Mouse (Mus musculus) G1E (cell line): ENCODE measurements around the gene Gtf2f2.

ENCODE experiments used
- CTCF ChIP-seq: IDR thresholded peaks from 2 replicates; pipeline ENCODE4 v1.5.1; 2012; ENCODE audit warnings: low read depth, low read length, inconsistent platforms, mixed read lengths
- GATA1 ChIP-seq: IDR thresholded peaks from 2 replicates; pipeline ENCODE4 v1.6.1; 2012; ENCODE audit warnings: borderline replicate concordance, low read length, inconsistent platforms, mixed read lengths
- GATA2 ChIP-seq: IDR thresholded peaks from 2 replicates; pipeline ENCODE4 v1.6.1; 2012; ENCODE audit warnings: low read depth, low read length, inconsistent platforms, borderline replicate concordance
- POLR2AphosphoS5 ChIP-seq: IDR thresholded peaks from 2 replicates; pipeline ENCODE4 v1.6.1; 2012; ENCODE audit warnings: low read depth, low read length, inconsistent platforms; ENCODE audit not compliant: insufficient replicate concordance

DNA sequence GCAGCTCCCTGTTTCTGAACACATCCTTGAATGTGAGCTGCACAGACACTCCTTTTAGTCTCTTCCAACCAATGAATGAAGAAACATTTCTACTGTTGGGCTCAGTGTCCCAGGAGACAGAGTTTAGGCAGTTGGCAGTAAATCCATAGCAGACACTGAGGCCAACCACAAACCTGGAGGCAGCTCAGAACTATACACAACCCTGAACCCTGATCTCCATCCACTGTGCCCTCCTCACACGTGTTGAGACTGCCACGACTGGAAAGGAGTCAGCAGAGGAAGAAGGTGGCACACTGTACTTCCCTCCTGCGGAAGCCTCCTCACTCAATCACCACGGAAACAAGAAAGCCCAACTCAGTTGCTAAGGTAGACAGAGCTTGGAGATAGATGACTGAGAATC lies 25.6 kb downstream of the Gtf2f2 start:
- TF ChIP-seq CTCF (no peak), POLR2AphosphoS5 (no peak), GATA2 (no peak), GATA1 (no peak)
